Mouse (Mus musculus) heart, postnatal 4 days (tissue): ENCODE measurements around the gene Lnx1. TPM values are rescaled to one million over a fixed set of nuclear protein-coding genes. Genes with fewer than 3 reads are reported as not detected.

Experiments used
- DNase-seq: peaks from one replicate; pipeline ENCODE4 v3.0.0; 2021
- total RNA-seq, 2 experiments: library from RNA; stranded (reverse); gene quantifications; 2 replicates each; pipeline ENCODE4 v1.2.3; 2021

Lnx1 gene
- total RNA-seq, 2 experiments from 2014 or later, result 1.8 to 2.0 TPM

DNA sequence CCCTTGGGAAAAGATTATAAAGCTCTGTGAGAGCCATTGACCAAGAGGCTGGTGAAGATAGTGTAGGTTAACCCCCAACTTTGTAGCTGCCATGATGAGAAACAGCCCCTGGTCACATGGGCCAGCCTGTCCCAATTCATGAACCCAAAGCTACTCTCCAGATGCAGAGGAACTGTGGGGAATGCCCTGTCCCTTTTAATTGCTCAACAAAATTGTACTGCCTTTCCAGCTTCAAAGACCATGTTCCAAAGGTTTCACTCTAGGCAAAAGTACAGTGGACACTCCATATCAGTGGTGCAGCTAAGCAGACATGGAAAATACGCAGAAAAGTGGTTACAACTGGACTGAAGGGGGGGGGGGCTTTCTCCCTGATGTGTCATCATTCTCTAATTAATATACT is 53.6 kb downstream of the Lnx1 start:
- no peak for DNase-seq

DNA sequence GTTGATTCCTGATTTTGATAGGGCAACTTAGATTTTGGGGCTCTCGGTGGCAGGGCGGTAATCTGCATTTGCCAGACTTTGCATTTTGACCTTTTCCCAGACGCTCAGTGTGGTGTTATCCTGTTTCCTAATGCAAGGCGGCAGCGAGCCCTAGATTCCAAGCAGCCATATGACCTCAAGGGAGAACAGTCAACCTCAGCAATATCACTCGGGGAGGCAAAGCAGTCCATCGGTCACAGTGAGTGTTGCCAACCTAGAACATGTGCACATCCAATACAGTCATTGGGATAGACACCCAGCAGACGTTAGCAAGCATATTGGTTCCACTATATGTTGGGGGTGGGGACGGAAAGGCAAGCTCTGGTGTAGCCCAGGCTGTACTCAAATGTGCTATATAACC is 54.5 kb downstream of the Lnx1 start:
- no peak for DNase-seq

DNA sequence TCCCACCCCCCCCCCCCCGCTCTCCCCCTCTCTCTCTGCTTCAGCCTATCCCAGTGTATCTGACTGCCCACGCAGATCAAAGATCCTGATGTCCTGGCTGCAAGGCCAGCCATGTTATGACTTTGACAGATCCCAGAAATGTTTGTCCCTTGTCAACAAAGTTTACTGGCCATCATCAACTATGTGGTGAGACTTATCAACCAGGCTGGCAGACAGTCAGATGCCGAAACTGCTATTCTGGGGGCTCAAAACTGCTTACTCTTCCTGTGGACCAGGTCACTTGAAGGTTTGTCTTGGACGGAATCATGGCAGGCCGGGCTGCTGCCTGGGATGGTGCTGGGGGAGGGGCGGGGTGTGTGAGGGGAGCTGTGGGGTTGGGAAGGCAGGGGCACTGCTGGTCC is 55.1 kb downstream of the Lnx1 start:
- peak; percentile 19 for DNase-seq

DNA sequence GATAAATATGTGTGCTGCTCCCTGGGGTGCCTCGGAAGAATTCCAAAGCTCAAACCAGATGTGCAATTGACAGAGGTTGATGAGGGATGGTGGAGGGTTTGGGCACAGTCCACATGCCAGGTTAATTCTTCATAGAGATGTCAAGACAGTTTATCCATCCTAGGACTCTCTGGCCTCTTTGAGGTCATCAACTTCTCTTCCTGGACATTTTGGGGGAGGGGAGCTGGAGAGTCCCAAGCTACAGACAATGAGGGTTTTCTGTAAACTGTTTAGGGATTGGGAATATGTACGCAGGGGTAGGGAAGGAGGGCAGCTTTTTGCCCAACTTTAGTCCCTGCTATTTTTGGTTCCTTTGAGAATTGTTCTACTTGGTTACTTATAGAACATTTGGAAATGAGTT is 60.4 kb downstream of the Lnx1 start:
- no peak for DNase-seq

DNA sequence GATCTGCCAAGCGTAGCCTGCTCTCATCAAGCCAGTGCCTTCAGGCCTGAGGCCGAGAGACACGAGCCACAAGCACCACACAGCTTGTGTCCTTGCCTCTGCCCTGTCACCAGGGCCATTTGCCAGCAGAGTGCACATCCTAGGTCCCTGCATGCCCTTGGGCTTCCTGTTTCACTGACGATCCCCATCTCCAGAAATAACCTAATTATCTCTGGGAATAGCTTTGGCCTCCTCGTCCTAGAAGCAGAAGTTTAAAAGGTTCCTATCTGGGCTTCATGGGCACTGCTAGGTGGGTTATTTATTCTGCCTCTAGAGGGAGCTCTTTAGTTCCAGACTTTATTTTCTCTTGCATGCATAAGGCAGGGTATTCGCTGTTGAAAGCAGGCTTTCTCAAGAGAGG is 61.7 kb downstream of the Lnx1 start:
- peak; percentile 51 for DNase-seq

DNA sequence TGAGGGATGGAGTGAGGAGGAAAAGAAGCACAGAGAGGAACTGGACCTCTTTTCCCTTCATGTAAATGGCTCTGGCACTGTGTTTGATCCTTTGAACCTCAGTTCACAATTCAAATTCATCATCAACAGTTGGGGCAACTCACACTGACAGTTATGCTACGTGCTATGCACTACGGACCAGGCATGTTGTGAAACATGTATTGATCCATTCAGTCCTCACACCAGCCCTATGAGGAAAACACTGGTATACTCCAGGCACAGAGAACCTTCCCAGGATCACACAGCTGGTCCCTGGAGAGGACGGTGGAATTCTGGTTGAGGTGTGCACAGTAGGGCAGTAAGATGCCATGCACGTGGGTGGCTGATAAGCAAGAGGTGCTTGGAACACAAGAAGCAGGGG is 62.2 kb downstream of the Lnx1 start:
- DNase-seq, result no peak

DNA sequence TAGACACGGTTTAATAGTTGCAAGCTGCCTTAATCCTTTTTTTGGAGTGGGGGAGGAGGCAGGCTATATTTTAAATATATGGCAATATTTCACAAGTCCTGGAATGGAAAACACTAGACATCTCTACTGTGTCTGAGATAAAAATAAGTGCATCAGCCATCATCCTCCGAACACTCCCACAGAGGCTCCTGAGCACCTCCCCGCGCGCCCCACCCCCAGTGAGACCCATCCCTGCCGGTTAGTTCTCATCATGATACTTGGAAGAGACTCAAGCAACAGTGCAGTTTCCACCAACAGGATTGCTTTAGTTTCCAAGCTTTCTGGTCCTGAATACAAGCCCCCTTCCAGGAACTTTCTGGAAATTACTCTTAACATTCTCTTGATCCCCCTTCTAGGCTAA is 63.2 kb downstream of the Lnx1 start:
- DNase-seq, result no peak

DNA sequence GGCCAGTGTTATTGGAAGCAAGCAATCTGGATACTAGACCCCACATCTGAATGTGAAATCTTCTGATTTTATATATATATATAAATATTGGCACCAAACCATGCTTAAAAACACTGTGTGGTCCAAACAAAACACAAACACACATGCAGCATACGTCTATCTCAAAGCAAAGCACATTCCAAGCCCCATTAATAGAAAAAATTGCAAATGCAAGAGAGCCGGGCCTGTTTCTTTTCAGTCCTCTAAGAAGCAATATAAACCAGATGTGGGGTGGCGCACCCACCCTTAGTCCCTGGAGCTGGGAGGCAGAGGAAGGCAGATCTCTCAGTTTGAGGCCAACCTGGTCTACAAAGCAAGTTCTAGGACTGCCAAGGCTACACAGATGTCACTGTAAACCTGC is 68.3 kb downstream of the Lnx1 start:
- DNase-seq, result no peak

DNA sequence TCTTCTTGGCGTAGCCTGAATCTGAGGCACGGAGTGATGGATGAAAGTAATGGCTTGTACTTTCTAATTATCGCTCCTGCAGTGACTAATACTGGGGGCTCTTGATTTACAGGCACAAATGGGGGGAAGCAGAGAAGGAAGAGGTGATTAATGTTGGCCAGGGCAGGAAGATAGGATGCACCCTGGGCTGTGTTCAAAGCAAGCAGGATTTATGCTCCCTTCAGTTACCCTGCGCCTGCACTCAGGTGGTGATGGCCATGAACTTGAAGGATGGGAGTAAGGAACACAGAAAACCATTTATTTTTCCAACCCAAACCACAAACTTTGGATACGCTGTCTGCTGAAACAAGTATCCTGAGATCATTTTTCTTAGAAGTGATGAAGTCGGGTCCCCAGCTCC is 69.3 kb downstream of the Lnx1 start:
- DNase-seq, result no peak

DNA sequence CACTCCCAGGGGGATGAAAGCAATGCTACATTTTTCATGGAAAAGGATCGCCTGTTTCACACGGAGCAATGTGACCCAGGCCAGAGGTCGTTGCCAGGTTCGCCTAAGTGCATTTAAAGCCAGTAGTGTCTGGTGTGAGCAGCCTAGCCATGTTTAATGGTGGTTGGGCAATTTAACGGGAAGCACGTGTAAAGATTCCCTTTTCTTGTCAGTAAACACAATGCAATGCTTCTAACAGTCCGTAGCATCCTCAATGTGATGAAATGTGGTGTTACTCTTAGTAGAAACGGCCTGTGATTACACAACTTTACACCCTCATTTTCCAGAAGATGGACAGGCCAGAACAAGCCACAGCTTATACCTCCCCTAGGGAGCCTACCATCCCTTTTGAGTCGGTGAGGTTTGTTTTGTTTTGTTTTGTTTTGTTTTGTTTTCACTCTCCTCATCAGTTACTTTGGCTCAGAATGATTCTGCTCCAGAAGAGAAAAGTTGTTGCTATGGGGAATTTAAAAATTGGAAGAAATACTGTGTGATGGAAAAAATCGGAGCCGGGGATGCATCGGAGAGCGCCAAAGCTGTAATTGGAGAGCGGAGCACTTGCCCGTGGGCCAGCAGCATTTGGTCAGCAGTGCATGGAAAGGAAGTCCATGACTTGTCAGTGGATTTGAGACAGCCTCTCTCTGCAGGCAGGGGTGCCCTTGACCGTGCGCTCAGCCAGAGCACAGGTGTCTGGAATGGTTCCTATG is 70.2 kb downstream of the Lnx1 start:
- DNase-seq, result no peak

DNA sequence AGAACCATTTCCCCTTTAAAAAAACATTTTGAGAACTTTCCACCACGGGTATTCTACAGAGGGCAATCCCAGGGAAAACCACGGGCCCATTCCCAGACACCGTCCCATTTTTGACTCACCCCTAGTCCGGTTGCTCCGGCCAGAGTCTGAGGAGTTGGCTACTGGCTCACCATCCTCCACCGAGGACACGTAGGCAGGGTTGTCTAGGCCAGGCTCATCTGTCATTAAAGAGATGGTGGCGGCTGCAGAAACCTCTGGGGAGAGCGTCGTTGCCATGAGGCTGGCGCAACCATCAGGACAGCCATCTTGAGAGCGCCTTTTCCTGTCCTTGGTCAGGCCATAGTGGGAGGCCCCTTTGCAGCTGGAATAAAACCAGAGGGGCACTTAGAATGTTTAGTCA is 74.7 kb downstream of the Lnx1 start:
- DNase-seq, result no peak

DNA sequence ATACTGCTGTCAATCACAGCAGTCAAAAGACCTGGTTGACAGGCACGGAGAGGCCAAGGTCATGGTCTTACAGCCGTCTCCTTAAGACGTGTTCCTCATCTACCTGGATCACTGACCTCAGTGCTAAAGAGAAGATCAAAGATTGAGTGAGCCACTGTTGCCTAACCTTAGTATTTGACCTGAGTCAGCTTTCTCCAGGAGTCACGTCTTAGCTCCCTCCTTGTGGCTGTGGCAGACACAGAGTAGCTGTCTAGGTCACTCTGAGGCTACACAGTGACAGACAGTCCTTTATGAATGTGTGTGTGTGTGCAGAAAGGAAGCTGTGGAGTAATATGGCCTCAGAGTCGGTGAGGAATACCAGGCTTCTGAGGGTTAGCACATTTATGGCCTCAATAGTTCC is 78.3 kb downstream of the Lnx1 start:
- no peak for DNase-seq

DNA sequence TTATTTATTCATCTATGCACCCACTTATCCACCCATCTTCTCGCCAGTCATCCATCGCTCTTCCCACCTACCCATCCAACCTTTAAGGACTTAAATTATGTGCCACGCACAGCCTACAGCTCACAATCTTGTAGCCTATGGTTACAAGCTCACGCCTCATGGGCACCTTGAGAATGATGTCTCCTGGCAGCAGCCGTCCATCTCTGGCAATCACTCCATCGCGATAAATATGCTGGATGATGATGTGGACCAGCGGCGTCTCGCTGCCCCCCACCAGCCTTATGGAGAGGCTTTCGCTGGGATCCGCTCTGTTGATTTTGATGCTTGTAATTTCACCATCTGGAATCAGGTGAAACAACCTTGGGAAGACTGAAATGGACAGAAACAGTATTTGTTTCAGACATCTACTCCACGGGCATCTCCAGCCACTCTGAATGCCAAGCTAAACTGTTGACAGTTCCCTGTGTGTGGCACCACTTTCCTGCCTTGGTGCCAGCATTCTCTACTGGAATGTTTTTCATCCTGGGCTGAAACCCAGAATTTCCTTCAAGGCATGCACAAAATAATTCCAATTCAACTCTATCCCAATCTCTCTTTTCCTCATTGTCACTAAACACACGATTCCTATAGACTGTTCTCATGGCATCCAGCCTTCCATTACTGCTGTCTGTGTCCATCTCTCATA is 79.3 kb downstream of the Lnx1 start:
- no peak for DNase-seq

DNA sequence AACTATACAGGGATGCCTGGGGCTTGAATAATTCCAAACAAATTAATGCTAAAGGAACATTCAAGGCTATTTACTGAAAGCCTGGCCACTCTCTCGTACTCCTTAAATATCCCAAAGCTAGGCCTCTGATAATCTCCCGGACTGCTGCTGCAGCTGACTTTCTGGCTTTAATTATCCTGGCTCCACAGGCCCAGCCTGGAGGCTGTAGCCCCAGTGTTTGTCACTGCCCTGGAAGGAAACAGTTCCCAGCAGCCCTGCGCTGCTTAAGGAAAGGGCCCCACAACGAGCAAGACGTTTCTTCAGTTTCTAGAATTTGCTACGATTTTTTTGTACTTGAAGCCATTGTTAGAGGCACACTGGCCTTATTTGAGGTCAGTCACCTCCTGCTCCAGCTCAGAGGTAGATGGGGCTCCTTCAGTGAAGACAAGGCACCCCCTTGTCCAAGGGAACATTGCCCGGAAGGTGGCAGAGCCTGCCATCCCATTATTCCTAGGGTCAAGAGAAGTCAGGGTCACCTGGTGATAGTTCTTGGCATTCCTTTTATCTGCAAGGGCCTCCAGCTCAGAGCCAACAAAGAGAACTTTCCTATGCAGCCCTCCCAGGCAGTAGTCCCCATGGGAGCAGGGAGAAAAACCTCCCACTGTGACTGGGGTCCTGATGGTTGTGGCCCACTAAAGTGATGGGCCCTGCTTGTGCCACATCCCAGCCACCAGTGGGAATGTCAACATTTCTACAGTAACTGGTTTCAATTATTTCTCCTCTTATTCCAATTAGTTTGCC is 80.8 kb downstream of the Lnx1 start:
- DNase-seq, result no peak

DNA sequence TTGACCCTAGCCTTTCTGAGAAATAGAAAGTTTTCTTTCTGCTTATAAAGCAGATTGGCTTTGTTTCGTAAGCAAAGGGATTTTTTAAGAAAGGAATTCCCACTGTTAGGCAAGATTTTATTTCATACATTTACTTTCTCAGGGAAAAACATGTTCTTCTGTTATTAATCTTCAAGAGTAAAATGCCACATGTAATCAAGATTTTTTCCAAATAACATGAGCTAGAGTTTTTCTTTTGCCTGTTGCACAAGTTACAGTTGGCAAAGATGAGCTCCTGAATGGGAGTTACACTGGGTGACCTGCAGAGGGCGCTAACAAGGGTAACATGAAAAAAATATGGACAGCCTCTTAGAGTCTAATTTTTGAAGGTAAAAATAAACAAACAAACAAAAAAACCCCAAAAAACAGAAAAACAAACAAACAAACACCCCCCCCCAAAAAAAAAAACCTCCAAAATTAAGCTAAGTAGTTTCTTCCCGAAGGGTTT is 84.1 kb downstream of the Lnx1 start:
- DNase-seq, result peak; percentile 50

DNA sequence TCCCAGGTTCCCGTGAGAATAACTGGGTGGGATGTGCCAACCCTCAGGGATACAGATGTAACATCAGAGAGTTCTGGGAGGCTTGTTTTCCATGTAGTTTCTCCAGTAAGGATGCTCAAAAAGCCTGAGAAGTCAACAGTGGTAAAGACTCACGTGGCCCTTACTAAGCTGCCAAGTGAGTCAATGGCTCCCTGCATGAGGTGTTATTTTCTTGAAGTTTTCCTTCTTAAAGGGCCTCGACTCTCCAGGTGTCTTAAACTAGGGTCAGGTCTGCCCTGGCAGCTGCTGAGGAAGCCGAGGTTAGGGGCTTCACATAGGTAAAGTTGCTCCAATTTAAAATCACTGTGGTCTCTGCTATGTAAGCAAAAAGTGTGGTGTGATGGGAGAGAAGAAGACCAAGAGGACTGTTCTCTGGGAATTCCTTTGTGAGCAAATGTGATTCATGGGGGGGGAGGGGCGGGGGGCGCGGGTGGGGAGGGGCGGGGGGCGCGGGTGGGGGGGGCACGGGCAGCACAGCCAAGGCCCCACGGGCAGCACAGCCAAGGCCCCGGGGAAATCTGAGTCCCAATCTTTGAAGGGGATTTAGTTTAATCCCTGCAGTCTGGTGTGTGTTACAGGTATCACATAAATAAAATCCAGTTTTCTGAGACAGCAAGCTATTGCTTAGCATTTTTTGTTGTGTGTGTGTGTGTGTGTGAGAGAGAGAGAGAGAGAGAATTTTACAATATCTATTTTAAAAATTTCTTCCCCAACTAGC is 84.7 kb downstream of the Lnx1 start:
- no peak for DNase-seq

DNA sequence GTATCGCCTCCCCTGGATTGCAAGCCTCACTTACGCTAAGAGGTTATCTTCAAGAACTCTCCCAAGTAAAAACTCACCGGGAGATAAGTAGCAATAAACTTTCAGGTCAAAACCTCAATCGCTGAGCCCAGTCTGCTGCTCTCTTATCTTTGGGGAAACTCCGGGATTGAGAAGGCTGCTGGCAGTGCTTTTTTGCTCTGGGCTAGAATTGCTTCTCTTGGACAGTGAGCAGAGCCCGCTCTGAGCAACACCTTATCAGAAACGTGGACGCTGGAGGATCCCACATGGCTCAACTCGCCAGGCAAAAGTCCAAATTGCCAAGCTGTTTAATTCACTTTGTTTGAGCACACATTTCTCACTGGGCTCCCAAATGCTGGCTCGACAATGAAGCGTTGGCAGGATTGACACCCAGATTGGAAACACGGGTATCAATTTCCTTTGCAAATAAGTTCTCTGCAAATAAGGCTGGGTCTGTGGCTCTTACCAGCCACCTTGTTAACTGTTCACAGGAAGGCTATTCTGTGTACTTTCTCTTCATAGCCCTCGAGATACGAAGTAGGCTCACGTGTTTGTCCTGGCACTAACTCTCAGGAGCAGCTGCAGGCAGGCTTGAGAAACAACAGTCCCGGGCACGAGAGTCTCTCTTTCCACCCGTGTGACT is 89.1 kb downstream of the Lnx1 start:
- DNase-seq, result peak; percentile 54

DNA sequence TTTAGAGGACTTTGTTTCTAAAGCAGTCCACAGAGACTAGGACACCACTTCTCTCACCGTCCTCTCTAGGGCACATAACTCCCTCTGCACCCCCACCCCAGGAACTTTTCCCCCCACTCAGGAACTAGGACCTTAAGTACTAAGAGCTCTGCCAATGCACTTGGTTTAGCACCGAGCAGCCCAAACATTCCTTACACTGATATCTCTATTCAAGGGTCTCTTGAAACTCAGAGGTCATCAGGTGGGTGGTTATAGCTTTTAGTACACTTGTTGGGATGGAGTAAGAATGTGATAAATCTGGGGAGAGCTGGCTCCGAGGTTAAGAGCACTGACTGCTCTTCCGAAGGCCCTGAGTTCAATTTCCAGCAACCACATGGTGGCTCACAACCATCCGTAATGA is 90.0 kb downstream of the Lnx1 start:
- DNase-seq, result no peak

DNA sequence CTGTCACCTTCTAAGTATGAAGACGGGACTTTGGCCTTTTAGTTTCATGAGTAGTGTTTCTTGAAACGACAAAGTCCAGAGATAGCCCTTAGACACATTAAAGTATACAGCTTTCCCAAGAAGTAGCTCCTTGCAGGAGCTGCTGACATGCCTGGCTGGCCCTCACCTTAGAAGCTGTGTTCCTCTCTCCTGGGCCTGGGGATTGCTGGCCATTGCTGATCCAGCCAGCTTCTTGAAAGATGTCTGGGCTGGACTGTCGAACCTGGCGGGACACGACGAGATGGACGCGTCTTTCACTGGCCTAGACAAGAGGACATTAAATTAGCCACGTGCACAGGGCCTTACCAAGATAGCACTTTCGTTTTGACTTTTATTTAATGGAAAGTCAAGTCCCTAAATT is 92.2 kb downstream of the Lnx1 start:
- no peak for DNase-seq

DNA sequence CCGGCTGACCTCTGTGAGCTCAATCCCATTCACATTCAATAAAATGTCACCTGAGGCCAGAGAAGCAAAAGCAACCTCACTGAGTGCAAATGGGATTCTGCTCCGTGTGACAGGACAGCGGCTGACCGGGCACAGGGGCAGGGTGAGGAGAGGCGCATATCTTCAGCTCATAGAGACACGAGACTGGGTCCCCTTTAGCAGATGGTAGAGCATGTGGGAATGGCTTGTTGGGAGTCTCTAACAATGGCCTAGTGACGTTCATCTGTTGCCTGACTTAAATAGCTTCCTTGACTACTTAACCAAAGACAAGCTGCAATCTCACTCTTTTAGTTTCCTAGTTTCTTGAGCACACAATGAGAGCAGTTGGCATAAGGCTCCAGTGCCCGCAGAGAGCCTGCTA is 96.5 kb downstream of the Lnx1 start:
- DNase-seq, result no peak

DNA sequence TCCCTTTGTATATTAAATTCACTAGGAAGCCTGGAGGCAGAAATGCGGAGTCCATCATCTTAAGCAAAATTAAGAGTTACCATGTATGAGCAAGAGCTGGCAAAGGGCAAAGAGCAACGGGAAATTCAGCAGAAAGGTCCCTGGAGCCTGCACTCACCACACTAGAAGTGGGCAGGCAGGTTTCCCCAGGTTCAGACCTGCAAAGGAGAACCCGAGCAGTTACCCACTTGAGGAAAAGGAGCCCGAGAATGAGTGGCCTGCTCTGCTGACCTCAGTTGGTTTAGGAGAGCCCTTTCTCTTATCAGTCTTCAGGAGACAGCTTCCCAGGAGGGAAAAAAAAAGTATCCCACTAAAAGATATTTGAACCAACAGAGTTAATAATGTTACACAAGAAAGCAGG is 99.4 kb downstream of the Lnx1 start:
- DNase-seq, result no peak

DNA sequence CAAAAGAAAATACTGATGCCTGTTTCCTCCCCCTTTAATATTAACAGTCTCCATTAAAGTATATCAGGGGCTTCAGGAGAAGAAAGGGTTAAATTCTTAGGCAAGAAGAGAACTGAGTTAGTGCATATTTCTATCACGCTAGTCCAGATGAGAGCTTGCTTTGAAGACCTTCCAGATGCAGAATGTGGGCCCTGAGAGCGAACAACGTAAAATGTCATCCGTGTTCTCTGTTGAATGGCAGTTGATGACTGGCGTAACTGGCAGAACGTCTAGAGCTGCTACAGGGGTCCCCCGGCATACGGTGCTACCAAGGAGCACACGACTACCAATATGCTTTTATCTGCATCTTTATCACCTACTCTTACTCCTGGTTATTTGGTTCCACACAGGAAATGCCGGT is 100.3 kb downstream of the Lnx1 start:
- no peak for DNase-seq
